Mouse (Mus musculus) central nervous system, embryonic 11.5 days (tissue): ENCODE results near the gene Vti1b. TPM values are rescaled to one million over a fixed set of nuclear protein-coding genes. Genes with fewer than 3 reads are reported as not detected.

Experiments
- polyA plus RNA-seq: library from polyadenylated mRNA; depleted of rRNA; stranded (reverse); fragments of >200 nt; gene quantifications from 2 replicates; pipeline ENCODE4 v1.2.3, GENCODE M21; 2012; rRNA removed

Vti1b gene
- 51.9 and 55.3 TPM in 2 replicates for polyA plus RNA-seq

GRCm38 (mm10) chr12:79172019-79172941 is at the start of gene Vti1b:
TSS of gene Vti1b (minus strand) at chr12:79172667.

DNA sequence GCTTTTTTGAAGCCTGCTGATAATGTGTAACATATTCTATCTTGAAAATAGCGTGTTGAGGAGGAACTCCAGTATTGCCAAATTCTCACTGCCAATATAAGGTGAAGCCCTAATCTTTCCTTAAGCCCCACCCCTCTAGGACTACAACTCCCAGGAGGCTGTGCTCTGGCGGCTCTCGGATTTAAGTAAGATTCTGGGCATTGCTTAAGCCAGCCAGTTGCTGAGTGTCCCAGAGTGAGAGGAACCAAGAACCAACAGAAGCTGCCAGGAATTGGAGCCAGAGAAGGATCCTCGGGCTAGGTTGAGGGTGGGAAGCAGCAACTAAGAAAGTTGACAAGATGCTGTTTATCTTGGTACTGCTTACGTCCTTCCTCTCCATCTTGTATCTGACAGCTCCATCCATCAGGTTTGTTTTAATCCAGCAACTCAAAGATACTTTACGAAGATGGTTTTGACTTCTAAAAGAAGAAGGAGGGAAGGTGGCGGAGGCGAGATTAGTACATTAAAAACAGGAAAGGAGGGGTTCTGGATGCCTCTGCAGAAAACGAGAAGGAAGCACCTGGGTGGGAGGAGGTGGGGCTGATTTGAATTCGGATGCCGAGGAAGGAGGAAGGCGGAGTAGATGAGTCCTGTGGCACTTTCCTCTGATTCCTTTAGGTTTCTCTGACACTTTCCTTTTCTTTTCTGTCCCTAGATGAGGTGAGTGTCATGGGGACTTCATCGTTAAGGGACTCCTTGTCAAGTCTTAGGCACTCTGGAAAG is 36.4 kb upstream of the Vti1b start, which contains the start of gene Rdh12:
Gene Rdh12 (plus strand): TSS at position 212 of the 762 bp plus-strand sequence.

GRCm38 (mm10) chr12:79192193-79192592 is 19.7 kb upstream of the Vti1b start, which contains the start of gene Rdh11:
TSS of gene Rdh11 (minus strand) at chr12:79192293.

GRCm38 (mm10) chr12:79130299-79131177 is 41.9 kb downstream of the Vti1b start, which contains the start of gene Arg2:
TSS of gene Arg2 (plus strand) at chr12:79130777.

Other genes with a start within 250 kb of the Vti1b start
- 6.2 and 9.2 TPM in 2 replicates for gene Tmem229b, start 165.0 kb downstream of the Vti1b start, polyA plus RNA-seq
- gene Plekhh1, start 143.5 kb downstream of the Vti1b start, polyA plus RNA-seq: 6.5 and 8.6 TPM in 2 replicates
- 10.2 and 19.0 TPM in 2 replicates for gene Pigh, start 83.0 kb downstream of the Vti1b start, polyA plus RNA-seq
- 1.4 and 3.2 TPM in 2 replicates for gene Arg2, start 41.9 kb downstream of the Vti1b start, polyA plus RNA-seq
- gene Rdh11, start 19.6 kb upstream of the Vti1b start, polyA plus RNA-seq: 21.1 and 24.3 TPM in 2 replicates
- gene Rdh12, start 36.2 kb upstream of the Vti1b start, polyA plus RNA-seq: 1.2 and 1.5 TPM in 2 replicates
- gene Zfyve26, start 123.6 kb upstream of the Vti1b start, polyA plus RNA-seq: 21.6 and 28.8 TPM in 2 replicates
- gene Rad51b, start 124.6 kb upstream of the Vti1b start, polyA plus RNA-seq: 4.1 TPM in 2 replicates